Mouse (Mus musculus) inflammation-experienced regulatory T-cells, adult 6 months (primary cell): ENCODE data around the gene Notch3. TPM values are rescaled to one million over a fixed set of nuclear protein-coding genes. Genes with fewer than 3 reads are reported as not detected.
"Not testable (repeated sequence)": the region's sequence is repeated elsewhere in the genome, so short reads cannot be mapped to it uniquely, and the experiment has no call there.

Source experiments
- ATAC-seq: one replicate; pipeline ENCODE4 v1.8.0; 2017
- polyA plus RNA-seq, 3 experiments: library from polyadenylated mRNA; unstranded; fragments of 100-300 nt; shearing (Covaris generic); gene quantifications; one replicate each; pipeline ENCODE4 v1.2.1; 2017

Gene Notch3
- polyA plus RNA-seq, 3 experiments from 2014 or later = not detected

- ATAC-seq = no peak
Measured at GRCm38 (mm10) chr17:32117287-32117871, 49.3 kb downstream of the Notch3 start.

GRCm38 (mm10) chr17:32116586-32117286 is 49.9 kb downstream of the Notch3 start:
- ATAC-seq = no peak

DNA sequence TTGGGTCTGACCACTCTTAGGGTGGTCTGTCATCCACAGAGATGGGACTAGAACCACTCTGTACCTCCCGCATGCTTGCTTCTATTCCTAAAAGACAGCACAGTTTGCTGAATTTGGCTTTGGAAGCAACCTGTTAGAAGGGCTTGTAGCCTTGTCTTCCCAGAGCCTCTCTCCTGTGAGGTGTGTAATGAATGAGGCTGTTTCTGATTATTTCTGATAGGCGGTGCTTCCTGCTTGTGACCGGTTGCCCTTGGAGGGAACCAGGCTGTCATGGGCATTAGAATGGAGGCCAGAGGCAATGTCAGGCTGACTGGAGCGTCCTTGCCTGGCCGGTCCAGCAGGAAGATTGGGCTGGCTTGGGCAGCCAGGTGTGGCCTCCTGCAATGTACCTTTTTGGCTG is 52.2 kb downstream of the Notch3 start:
- ATAC-seq = not testable (repeated sequence)

DNA sequence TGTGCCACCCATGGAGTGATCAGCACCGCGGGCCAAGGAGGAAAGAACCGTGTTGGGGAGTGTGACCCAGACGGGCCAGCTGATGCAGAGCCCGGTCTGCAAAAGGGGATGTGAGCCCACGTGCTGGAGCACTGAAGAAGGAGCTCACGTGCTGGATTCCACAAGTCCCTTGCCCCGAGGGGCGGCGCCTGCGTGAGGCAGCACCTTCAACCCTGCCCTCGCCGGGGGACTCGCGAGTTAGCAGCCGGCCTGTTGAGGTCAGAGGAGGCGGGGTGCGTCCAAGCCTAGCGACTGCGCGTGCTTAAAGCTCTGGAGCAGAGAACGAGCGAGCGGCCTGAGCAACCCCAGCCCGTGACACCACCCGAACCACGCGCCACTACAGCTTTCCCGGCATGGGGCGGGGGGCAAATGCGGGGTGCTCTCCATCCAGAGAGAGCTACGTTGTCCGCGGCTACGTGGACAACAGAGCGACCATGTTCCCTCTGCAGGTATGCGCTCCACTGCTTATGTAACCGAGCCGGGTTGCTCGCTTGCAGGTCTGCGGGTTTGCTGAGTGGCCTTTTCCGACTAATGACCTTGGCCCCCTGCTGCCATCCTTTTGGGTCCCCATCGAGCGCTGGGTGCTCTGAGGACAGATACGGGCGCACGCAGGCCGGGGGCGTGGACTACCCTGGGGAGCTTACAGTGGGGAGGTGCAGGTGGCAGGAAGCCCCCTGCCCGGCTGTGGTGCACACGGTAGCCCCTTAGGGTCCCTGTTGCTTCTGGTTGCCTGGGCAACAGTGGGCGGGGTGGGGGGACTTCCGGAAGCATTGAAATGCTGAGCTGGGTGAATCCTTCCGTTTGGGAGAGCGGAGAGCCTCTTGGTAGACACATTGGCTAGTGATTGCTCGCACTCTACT is 52.9 kb downstream of the Notch3 start:
- no peak for ATAC-seq

- ATAC-seq = no peak
Measured at GRCm38 (mm10) chr17:32113255-32113522, 53.5 kb downstream of the Notch3 start.

GRCm38 (mm10) chr17:32112434-32113254 is 54.0 kb downstream of the Notch3 start:
- no peak for ATAC-seq

DNA sequence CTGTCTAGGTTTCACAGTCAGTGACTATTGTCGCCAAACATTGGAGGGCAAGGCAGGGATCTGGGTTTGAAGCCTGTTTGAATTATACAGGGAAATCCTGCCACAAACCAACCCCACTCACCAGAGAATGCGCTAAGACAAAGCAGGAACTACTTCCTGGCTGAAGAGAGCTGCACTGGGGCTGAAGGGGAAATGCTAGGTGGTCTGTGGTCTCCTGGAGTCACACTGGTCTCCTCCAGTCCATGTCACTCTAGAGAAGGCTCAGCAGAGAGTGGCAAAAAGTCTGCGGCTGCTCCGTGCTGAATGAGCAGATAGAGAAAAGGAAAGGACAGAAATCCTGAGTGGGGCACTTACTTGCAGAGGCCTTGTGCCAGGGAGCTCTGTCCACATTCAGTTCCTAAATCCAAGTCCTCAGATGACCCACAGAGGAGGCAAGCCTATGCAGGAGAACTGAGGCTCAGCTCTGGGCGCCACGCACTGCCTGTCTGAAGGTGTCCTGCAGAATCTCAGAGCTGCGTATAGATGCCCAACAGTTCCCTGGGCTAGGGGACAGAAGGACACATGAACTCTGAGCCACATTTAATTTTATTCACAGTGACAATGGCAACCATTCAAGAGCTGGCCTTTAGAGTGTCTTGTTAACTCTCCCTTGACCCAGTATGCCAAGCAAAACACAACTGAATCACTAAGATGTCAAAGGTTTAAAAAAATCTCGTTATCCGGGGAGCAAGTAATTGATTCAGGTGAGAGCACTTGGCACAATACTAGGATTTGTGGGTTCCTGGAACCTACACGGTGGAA is 55.5 kb downstream of the Notch3 start:
- ATAC-seq = no peak

DNA sequence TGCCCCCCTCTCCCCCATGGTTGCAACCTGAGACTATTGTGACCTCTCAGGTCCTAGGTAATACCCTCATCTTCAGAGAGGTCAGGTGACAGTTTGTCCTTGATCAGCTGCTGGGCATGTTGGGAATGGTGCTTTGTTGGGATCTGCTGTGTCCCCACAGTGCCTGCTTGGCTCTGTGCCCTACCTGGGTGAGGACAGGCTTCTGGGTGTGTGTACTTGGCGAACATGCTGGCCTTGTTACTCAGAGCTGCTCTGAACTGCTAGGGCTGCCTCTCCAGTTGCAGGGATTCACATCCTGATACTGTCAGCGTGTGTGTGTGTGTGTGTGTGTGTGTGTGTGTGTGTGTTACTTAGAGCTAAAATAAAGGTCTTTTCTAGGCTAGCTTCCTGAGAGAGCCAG is 56.2 kb downstream of the Notch3 start:
- ATAC-seq = no peak

GRCm38 (mm10) chr17:32109201-32109940 is 57.3 kb downstream of the Notch3 start:
- no peak for ATAC-seq

DNA sequence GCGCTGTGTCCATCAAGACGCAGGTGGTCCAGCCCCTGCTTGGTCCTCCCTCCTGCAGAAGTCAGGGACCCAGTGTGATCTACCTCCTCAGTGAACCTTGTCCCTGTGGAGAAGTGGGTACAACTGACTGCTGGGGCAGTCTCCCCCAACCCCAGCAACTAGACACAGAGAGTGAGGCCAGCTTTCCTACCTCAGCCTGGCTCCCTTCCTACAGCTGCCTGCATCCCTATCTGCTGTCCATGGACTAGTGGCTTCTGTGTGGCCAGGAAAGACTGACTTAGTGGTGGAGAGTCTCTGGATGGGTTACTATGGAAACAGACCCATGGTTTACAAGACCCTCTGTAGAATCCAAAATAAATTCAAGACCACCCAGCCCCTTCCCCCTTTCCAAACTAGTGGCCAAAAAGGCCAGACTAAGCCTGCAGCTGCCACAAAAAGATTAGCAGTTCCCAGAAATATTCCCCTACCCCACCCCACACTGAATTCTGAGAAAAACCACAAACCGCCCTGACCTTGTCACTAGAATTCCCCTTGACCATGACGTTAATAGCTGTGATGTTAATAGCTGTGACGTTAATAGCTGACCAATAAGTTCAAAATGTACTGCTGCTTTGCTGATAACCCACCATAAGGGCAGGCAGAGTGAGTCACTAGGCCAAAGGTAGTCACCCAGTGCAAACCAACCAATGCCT is 58.2 kb downstream of the Notch3 start:
- ATAC-seq = not testable (repeated sequence)

GRCm38 (mm10) chr17:32107877-32108276 is 58.8 kb downstream of the Notch3 start:
- ATAC-seq = no peak

DNA sequence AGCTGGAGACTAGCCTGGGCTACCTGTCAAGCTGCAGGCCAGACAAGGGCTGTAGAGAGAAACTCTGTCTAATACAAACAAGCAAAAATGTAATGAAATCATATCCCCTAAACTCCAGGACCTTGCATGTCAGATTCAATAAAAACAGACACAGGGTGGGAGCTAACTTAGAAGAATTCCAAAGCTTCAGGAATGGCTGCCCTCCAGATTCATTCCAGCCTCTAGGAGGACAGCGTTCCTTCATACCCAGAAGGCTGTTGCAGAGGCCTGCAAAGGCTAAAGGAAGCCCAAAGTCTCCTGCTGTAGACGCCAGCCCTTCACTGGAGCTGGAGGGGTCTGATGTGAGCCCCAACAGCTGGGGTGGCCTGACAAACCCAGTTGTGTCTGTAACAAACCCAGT is 60.3 kb downstream of the Notch3 start:
- ATAC-seq = no peak

DNA sequence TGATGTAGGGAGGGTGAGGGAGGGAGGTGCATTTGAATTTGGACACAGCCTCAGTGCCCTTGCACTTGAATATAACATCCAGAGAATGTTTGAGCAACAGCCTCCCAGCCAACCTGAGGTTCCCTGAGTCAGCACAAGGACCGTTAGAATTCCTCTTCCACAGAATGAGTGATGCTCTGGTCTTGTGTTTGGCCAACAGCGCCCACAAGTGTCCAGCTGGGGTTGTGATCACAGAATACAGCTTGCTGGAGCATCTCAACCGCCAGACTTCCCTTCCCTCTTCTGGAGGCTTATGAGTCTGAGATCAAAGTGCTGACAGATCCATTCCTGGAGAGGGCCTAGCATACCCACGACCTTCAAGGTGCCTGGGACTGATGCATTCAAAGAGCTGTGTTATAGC is 63.6 kb downstream of the Notch3 start:
- no peak for ATAC-seq

GRCm38 (mm10) chr17:32099943-32100586 is 66.6 kb downstream of the Notch3 start:
- ATAC-seq = no peak

- no peak for ATAC-seq
Measured at GRCm38 (mm10) chr17:32099574-32099942, 67.1 kb downstream of the Notch3 start.

DNA sequence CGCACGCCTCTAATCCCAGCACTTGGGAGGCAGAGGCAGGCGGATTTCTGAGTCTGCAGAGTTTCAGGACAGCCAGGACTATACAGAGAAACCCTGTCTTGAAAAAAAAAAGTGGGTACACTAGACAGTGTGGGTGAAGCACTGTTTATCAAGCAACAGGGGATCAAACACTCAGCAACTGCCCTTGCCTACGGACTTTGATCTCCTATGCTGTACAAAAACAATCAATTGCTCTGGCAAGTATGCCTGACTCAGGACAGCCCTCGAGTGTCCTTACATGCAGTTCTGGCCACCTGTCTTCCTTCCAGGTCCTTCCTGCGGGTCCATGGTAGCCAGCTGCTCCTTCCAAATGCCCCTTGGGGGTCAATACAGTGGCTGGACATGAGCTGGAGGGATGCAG is 67.7 kb downstream of the Notch3 start:
- ATAC-seq = not testable (repeated sequence)

- ATAC-seq = no peak
Measured at GRCm38 (mm10) chr17:32097676-32098075, 69.0 kb downstream of the Notch3 start.

DNA sequence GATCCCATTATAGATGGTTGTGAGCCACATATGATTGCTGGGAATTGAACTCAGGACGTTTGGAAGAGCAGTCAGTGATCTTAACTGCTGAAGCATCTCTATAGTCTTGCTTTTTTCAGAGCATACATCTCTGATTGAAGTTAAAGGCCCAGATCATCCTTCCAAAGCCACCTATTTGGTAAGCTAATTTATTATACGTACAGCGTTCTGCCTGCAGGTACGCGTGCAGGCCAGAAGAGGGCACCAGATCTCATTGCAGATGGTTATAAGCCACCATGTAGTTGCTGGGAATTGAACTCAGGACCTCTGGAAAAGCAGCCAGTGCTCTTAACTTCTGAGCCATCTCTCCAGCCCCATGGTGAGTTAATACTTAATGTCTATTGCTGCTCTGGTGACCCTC is 73.8 kb downstream of the Notch3 start:
- ATAC-seq = no peak

GRCm38 (mm10) chr17:32092241-32092619 is 74.4 kb downstream of the Notch3 start:
- no peak for ATAC-seq
